Mouse (Mus musculus) lung, adult 18-20 months (tissue): ENCODE data around the gene Gm10720.
"Not testable (repeated sequence)": the region's sequence is repeated elsewhere in the genome, so short reads cannot be mapped to it uniquely, and the experiment has no call there.

Experiments used
- DNase-seq, 2 experiments: peaks; one replicate each; pipeline ENCODE4 v3.0.0; 2022; ENCODE audit warnings: mixed read lengths in 2 of 2

Gene Gm10720

DNA sequence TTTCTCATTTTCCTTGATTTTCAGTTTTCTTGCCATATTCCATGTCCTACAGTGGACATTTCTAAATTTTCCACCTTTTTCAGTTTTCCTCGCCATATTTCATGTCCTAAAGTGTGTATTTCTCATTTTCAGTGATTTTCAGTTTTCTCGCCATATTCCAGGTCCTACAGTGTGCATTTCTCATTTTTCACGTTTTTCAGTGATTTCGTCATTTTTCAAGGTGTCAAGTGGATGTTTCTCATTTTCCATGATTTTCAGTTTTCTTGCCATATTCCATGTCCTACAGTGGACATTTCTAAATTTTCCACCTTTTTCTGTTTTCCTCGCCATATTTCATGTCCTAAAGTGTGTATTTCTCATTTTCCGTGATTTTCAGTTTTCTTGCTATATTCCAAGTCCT lies 10.2 kb downstream of the Gm10720 start:
- DNase-seq: peak; percentile 36 to 46

DNA sequence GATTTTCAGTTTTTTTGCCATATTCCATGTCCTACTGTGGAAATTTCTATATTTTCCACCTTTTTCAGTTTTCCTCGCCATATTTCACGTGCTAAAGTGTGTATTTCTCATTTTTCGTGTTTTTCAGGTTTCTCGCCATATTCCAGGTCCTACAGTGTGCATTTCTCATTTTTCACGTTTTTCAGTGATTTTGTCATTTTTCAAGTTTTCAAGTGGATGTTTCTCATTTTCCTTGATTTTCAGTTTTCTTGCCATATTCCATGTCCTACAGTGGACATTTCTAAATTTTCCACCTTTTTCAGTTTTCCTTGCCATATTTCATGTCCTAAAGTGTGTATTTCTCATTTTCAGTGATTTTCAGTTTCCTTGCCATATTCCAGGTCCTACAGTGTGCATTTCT lies 10.7 kb downstream of the Gm10720 start:
- DNase-seq: not testable (repeated sequence)

DNA sequence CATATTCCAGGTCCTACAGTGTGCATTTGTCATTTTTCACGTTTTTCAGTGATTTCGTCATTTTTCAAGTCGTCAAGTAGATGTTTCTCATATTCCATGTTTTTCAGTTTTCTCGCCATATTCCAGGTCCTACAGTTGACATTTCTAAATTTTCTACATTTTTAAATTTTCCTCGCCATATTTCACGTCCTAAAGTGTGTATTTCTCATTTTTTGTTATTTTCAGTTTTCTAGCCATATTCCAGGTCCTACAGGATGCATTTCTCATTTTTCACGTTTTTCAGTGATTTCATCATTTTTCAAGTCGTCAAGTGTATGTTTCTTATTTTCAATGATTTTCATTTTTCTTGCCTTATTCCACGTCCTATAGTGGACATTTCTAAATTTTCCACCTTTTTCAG lies 11.3 kb downstream of the Gm10720 start:
- not testable (repeated sequence) for DNase-seq

DNA sequence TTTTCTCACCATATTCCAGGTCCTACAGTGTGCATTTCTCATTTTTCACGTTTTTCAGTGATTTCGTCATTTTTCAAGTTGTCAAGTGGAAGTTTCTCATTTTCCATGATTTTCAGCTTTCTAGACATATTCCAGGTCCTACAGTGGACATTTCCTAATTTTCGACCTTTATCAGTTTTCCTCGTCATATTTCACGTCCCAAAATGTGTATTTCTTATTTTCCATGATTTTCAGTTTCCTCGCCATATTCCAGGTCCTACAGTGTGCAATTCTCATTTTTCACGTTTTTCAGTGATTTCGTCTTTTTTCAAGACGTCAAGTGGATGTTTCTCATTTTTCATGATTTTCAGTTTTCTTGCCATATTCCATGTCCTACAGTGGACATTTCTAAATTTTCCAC lies 11.7 kb downstream of the Gm10720 start:
- not testable (repeated sequence) for DNase-seq

DNA sequence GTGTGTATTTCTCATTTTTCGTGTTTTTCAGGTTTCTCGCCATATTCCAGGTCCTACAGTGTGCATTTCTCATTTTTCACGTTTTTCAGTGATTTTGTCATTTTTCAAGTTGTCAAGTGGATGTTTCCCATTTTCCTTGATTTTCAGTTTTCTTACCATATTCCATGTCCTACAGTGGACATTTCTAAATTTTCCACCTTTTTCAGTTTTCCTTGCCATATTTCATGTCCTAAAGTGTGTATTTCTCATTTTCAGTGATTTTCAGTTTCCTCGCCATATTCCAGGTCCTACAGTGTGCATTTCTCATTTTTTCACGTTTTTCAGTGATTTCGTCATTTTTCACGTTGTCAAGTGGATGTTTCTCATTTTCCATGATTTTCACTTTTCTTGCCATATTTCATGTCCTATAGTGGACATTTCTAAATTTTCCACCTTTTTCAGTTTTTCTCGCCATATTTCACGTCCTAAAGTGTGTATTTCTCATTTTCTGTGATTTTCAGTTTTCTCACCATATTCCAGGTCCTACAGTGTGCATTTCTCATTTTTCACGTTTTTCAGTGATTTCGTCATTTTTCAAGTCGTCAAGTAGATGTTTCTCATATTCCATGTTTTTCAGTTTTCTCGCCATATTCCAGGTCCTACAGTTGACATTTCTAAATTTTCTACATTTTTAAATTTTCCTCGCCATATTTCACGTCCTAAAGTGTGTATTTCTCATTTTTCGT lies 14.0 kb downstream of the Gm10720 start:
- DNase-seq: peak in 1 of 2 experiments; percentile 5

DNA sequence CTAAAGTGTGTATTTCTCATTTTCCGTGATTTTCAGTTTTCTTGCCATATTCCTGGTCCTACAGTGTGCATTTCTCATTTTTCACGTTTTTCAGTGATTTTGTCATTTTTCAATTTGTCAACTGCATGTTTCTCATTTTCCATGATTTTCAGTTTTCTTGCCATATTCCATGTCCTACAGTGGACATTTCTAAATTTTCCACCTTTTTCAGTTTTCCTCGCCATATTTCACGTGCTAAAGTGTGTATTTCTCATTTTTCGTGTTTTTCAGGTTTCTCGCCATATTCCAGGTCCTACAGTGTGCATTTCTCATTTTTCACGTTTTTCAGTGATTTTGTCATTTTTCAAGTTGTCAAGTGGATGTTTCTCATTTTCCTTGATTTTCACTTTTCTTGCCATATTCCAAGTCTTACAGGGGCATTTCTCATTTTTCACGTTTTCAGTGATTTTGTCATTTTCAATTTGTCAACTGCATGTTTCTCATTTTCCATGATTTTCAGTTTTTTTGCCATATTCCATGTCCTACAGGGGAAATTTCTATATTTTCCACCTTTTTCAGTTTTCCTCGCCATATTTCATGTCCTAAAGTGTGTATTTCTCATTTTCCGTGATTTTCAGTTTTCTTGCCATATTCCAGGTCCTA lies 15.3 kb downstream of the Gm10720 start:
- DNase-seq: not testable (repeated sequence)

DNA sequence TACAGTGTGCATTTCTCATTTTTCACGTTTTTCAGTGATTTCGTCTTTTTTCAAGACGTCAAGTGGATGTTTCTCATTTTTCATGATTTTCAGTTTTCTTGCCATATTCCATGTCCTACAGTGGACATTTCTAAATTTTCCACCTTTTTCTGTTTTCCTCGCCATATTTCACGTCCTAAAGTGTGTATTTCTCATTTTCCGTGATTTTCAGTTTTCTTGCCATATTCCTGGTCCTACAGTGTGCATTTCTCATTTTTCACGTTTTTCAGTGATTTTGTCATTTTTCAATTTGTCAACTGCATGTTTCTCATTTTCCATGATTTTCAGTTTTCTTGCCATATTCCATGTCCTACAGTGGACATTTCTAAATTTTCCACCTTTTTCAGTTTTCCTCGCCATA lies 18.8 kb downstream of the Gm10720 start, which contains the start of gene Gm17535:
Gm17535 (plus strand) TSS at position 301 of the 400 bp plus-strand sequence.
- not testable (repeated sequence) for DNase-seq

DNA sequence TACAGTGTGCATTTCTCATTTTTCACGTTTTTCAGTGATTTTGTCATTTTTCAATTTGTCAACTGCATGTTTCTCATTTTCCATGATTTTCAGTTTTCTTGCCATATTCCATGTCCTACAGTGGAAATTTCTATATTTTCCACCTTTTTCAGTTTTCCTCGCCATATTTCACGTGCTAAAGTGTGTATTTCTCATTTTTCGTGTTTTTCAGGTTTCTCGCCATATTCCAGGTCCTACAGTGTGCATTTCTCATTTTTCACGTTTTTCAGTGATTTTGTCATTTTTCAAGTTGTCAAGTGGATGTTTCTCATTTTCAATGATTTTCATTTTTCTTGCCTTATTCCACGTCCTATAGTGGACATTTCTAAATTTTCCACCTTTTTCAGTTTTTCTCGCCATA lies 21.1 kb downstream of the Gm10720 start, which contains the start of gene Gm10715:
Gm10715 (plus strand) TSS at position 301 of the 400 bp plus-strand sequence.
- not testable (repeated sequence) for DNase-seq

DNA sequence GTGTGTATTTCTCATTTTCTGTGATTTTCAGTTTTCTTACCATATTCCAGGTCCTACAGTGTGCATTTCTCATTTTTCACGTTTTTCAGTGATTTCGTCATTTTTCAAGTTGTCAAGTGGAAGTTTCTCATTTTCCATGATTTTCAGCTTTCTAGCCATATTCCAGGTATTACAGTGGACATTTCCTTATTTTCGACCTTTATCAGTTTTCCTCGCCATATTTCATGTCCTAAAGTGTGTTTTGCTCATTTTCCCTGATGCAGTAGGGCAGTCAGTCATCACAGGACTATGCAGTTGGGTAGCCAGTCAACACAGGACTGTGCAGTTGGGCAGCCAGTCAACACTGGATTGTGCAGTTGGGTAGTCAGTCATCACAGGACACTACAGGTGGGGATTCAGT lies 22.7 kb downstream of the Gm10720 start:
- not testable (repeated sequence) for DNase-seq
